Mouse (Mus musculus) forebrain, embryonic 10.5 days (tissue): ENCODE results near the gene Nrros. TPM values are rescaled to one million over a fixed set of nuclear protein-coding genes. Genes with fewer than 3 reads are reported as not detected.

ENCODE experiments used
- DNase-seq: peaks from one replicate; pipeline ENCODE4 v3.0.0-alpha.2; 2017; ENCODE audit warnings: low spot score; ENCODE audit errors: extremely low spot score
- H3K27ac ChIP-seq: fragments of 300-500 bp; sonication (generic); 2 replicates; pipeline ENCODE4 v1.5.1; 2016; ENCODE audit warnings: mild to moderate bottlenecking
- H3K27me3 ChIP-seq: fragments of 300-500 bp; sonication (generic); 2 replicates; pipeline ENCODE4 v1.6.1; 2016; ENCODE audit warnings: mild to moderate bottlenecking; ENCODE audit not compliant: poor library complexity, severe bottlenecking
- H3K36me3 ChIP-seq: fragments of 300-500 bp; sonication (generic); replicated peaks from 2 replicates; pipeline ENCODE4 v1.6.1; 2016; ENCODE audit warnings: mild to moderate bottlenecking, moderate library complexity
- H3K4me1 ChIP-seq: fragments of 300-500 bp; sonication (generic); 2 replicates; pipeline ENCODE4 v1.6.1; 2016
- H3K4me3 ChIP-seq: fragments of 300-500 bp; sonication (generic); 2 replicates; pipeline ENCODE4 v1.5.1; 2016; ENCODE audit warnings: mild to moderate bottlenecking, moderate library complexity
- H3K9me3 ChIP-seq: fragments of 300-500 bp; sonication (generic); 2 replicates; pipeline ENCODE4 v1.6.1; 2016; ENCODE audit warnings: mild to moderate bottlenecking, moderate library complexity
- WGBS: fragments of 180-500 bp; shearing (Covaris S2); methylation state at CpG from one replicate; pipeline ENCODE4 v1.1.7; 2016; 5-methylcytosine and 5-hydroxymethylcytosine counted together
- polyA plus RNA-seq: library from polyadenylated mRNA; unstranded; fragments of >200 nt; fragmentation: Nextera tagmentation; extraction: Ambion mirVana; gene quantifications from 2 replicates; pipeline ENCODE4 v1.2.1, GENCODE M21; 2016

The Nrros gene
- polyA plus RNA-seq, 1 experiment from 2014 or later = 9.3 TPM

- H3K4me3 ChIP-seq = no peak overlapping the region
- no peaks in the 10 kb centered on the region for H3K27me3 ChIP-seq
- DNase-seq = no peak
- no peaks in the 10 kb centered on the region for H3K4me1 ChIP-seq
- 75% methylated on average over 17 of the region's 17 CpGs for WGBS
- H3K27ac ChIP-seq = no peak overlapping the region
- no peaks in the 10 kb centered on the region for H3K9me3 ChIP-seq
- H3K36me3 ChIP-seq = no peaks in the 10 kb centered on the region
These were observed 40.7 kb downstream of the Nrros start for GRCm38 (mm10) chr16:32124444-32125335.

GRCm38 (mm10) chr16:32124020-32124419 lies 41.4 kb downstream of the Nrros start:
- H3K4me1 ChIP-seq = no peaks in the 10 kb centered on the region
- H3K4me3 ChIP-seq = no peak overlapping the region
- H3K27ac ChIP-seq = no peak overlapping the region
- DNase-seq = no peak
- H3K27me3 ChIP-seq = no peaks in the 10 kb centered on the region
- WGBS = 88% methylated on average over 7 of the region's 7 CpGs
- no peaks in the 10 kb centered on the region for H3K36me3 ChIP-seq
- H3K9me3 ChIP-seq = no peaks in the 10 kb centered on the region

- Histone ChIP-seq H3K36me3 (no peaks in the 10 kb centered on the region), H3K27me3 (no peaks in the 10 kb centered on the region), H3K27ac (no peak overlapping the region), H3K4me1 (peaks cover 10% of the 10 kb centered on the region), H3K9me3 (no peaks in the 10 kb centered on the region), H3K4me3 (no peak overlapping the region)
- WGBS = 86% methylated on average over 3 of the region's 3 CpGs
- DNase-seq = no peak
These were observed 44.9 kb downstream of the Nrros start for GRCm38 (mm10) chr16:32120454-32120853.

- Histone ChIP-seq H3K27ac (no peak overlapping the region), H3K4me1 (peaks cover 15% of the 10 kb centered on the region), H3K27me3 (no peaks in the 10 kb centered on the region), H3K36me3 (no peaks in the 10 kb centered on the region), H3K9me3 (no peaks in the 10 kb centered on the region), H3K4me3 (no peak overlapping the region)
- 59% methylated on average over 5 of the region's 5 CpGs for WGBS
- DNase-seq = no peak
These were observed 49.2 kb downstream of the Nrros start for GRCm38 (mm10) chr16:32116186-32116585.

GRCm38 (mm10) chr16:32115781-32116180 lies 49.6 kb downstream of the Nrros start:
- DNase-seq = no peak
- Histone ChIP-seq H3K27ac (no peak overlapping the region), H3K36me3 (peaks cover under 1% of the 10 kb centered on the region), H3K4me3 (no peak overlapping the region), H3K9me3 (no peaks in the 10 kb centered on the region), H3K4me1 (peaks cover 15% of the 10 kb centered on the region), H3K27me3 (no peaks in the 10 kb centered on the region)
- 71% methylated on average over 6 of the region's 6 CpGs for WGBS

GRCm38 (mm10) chr16:32114968-32115695 lies 50.3 kb downstream of the Nrros start:
- Histone ChIP-seq H3K27ac (no peak overlapping the region), H3K27me3 (no peaks in the 10 kb centered on the region), H3K9me3 (no peaks in the 10 kb centered on the region), H3K36me3 (peaks cover 7% of the 10 kb centered on the region), H3K4me3 (no peak overlapping the region), H3K4me1 (peaks cover 15% of the 10 kb centered on the region)
- WGBS = 23% methylated on average over 15 of the region's 15 CpGs
- DNase-seq = peak; percentile 81

- no peak for DNase-seq
- WGBS = 87% methylated on average over 10 of the region's 10 CpGs
- peaks cover 15% of the 10 kb centered on the region for H3K4me1 ChIP-seq
- no peak overlapping the region for H3K27ac ChIP-seq
- H3K4me3 ChIP-seq = no peak overlapping the region
- H3K9me3 ChIP-seq = no peaks in the 10 kb centered on the region
- H3K27me3 ChIP-seq = no peaks in the 10 kb centered on the region
- peaks cover 11% of the 10 kb centered on the region for H3K36me3 ChIP-seq
These were observed 51.0 kb downstream of the Nrros start for GRCm38 (mm10) chr16:32114406-32114805.

- Histone ChIP-seq H3K4me1 (peaks cover 15% of the 10 kb centered on the region), H3K27me3 (no peaks in the 10 kb centered on the region), H3K4me3 (no peak overlapping the region), H3K9me3 (no peaks in the 10 kb centered on the region), H3K36me3 (peaks cover 16% of the 10 kb centered on the region), H3K27ac (no peak overlapping the region)
- WGBS = 79% methylated on average over 23 of the region's 23 CpGs
- no peak for DNase-seq
These were observed 51.7 kb downstream of the Nrros start for GRCm38 (mm10) chr16:32113541-32114218.

GRCm38 (mm10) chr16:32110951-32111699 lies 54.3 kb downstream of the Nrros start:
- no peak for DNase-seq
- WGBS = 86% methylated on average over 15 of the region's 15 CpGs
- no peaks in the 10 kb centered on the region for H3K9me3 ChIP-seq
- H3K27me3 ChIP-seq = no peaks in the 10 kb centered on the region
- no peak overlapping the region for H3K4me3 ChIP-seq
- no peak overlapping the region for H3K27ac ChIP-seq
- H3K36me3 ChIP-seq = peaks cover 39% of the 10 kb centered on the region
- H3K4me1 ChIP-seq = peaks cover 10% of the 10 kb centered on the region

- WGBS = 95% methylated on average over 2 of the region's 2 CpGs
- H3K36me3 ChIP-seq = peaks cover 62% of the 10 kb centered on the region
- no peak overlapping the region for H3K4me3 ChIP-seq
These were observed 56.8 kb downstream of the Nrros start for GRCm38 (mm10) chr16:32108578-32108977.

GRCm38 (mm10) chr16:32108170-32108569 lies 57.2 kb downstream of the Nrros start:
- peaks cover 66% of the 10 kb centered on the region for H3K36me3 ChIP-seq
- no peaks in the 10 kb centered on the region for H3K4me1 ChIP-seq
- 83% methylated on average over 7 of the region's 7 CpGs for WGBS
- peaks cover 3% of the 10 kb centered on the region; the same call in 1 of the 2 replicates for H3K9me3 ChIP-seq
- H3K27me3 ChIP-seq = no peaks in the 10 kb centered on the region
- no peak for DNase-seq
- H3K4me3 ChIP-seq = no peak overlapping the region
- H3K27ac ChIP-seq = no peak overlapping the region

More at GRCm38 (mm10) chr16:32108578-32108977, 56.8 kb downstream of the Nrros start:
- Histone ChIP-seq H3K27me3 (no peaks in the 10 kb centered on the region), H3K9me3 (peaks cover 3% of the 10 kb centered on the region; the same call in 1 of the 2 replicates), H3K27ac (no peak overlapping the region), H3K4me1 (no peaks in the 10 kb centered on the region)
- no peak for DNase-seq
